Mouse (Mus musculus) right cerebral cortex, postnatal 36 days (tissue): Measurements from ENCODE around the gene Stub1.
A peak's percentile ranks its signal among the peaks of the same experiment; 100 is the strongest.

ENCODE experiments used
- DNase-seq, 2 experiments: peaks; one replicate each; pipeline ENCODE4 v3.0.0; 2022; ENCODE audit warnings: low spot score in 2 of 2, mixed read lengths in 1 of 2

Stub1 gene

GRCm38 (mm10) chr17:25791843-25792527, 41.2 kb downstream of the Stub1 start:
- DNase-seq: peak; percentile 67 to 69

GRCm38 (mm10) chr17:25791320-25791842, 41.8 kb downstream of the Stub1 start:
- no peak for DNase-seq

- DNase-seq: no peak
Measured at GRCm38 (mm10) chr17:25786781-25787504, 46.3 kb downstream of the Stub1 start.

GRCm38 (mm10) chr17:25786280-25786679, 46.9 kb downstream of the Stub1 start, which contains the start of gene Ccdc78:
Gene Ccdc78, plus strand, starts transcription at chr17:25786580.
- no peak for DNase-seq

GRCm38 (mm10) chr17:25785281-25785745, 47.9 kb downstream of the Stub1 start, which contains the start of gene Haghl:
Gene Haghl, minus strand, starts transcription at chr17:25785673.
- DNase-seq: peak; percentile 93 to 94

- DNase-seq: no peak
Measured at GRCm38 (mm10) chr17:25783861-25784574, 49.2 kb downstream of the Stub1 start.

GRCm38 (mm10) chr17:25783086-25783485, 50.1 kb downstream of the Stub1 start:
- DNase-seq: no peak

GRCm38 (mm10) chr17:25781339-25781738, 51.9 kb downstream of the Stub1 start:
- no peak for DNase-seq
